Mouse (Mus musculus) cortical plate, adult 2 months (tissue): ENCODE data around the gene Pirb. TPM values are rescaled to one million over a fixed set of nuclear protein-coding genes. Genes with fewer than 3 reads are reported as not detected.

ENCODE experiments used
- H3K27ac ChIP-seq: fragments of 200-500 bp; 2 replicates; pipeline ENCODE4 v1.5.1; 2012; ENCODE audit warnings: low read length, control low read depth, inconsistent platforms; ENCODE audit not compliant: insufficient read depth
- H3K4me1 ChIP-seq: fragments of 200-500 bp; 2 replicates; pipeline ENCODE4 v1.6.1; 2011; ENCODE audit warnings: low read length; ENCODE audit not compliant: control insufficient read depth, insufficient read depth
- H3K4me3 ChIP-seq: fragments of 200-500 bp; 2 replicates; pipeline ENCODE4 v1.5.1; 2011; ENCODE audit warnings: mild to moderate bottlenecking, low read length, control low read depth; ENCODE audit not compliant: insufficient read depth
- CTCF ChIP-seq: fragments of 200-500 bp; IDR thresholded peaks from 2 replicates; pipeline ENCODE4 v1.5.1; 2011; ENCODE audit warnings: mild to moderate bottlenecking, control low read depth, low read length; ENCODE audit not compliant: insufficient read depth; ENCODE audit errors: extremely low read depth
- POLR2A ChIP-seq: fragments of 200-500 bp; IDR thresholded peaks from 2 replicates; pipeline ENCODE4 v1.6.1; 2011; ENCODE audit warnings: mild to moderate bottlenecking, low read length, control low read depth; ENCODE audit not compliant: insufficient read depth; ENCODE audit errors: extremely low read depth
- polyA plus RNA-seq: library from polyadenylated mRNA; depleted of rRNA; stranded (reverse); fragments of >200 nt; gene quantifications from 2 replicates; pipeline ENCODE4 v1.2.3, GENCODE M21; 2012

The Pirb gene
- polyA plus RNA-seq, 1 experiment, result 0.38 TPM

DNA sequence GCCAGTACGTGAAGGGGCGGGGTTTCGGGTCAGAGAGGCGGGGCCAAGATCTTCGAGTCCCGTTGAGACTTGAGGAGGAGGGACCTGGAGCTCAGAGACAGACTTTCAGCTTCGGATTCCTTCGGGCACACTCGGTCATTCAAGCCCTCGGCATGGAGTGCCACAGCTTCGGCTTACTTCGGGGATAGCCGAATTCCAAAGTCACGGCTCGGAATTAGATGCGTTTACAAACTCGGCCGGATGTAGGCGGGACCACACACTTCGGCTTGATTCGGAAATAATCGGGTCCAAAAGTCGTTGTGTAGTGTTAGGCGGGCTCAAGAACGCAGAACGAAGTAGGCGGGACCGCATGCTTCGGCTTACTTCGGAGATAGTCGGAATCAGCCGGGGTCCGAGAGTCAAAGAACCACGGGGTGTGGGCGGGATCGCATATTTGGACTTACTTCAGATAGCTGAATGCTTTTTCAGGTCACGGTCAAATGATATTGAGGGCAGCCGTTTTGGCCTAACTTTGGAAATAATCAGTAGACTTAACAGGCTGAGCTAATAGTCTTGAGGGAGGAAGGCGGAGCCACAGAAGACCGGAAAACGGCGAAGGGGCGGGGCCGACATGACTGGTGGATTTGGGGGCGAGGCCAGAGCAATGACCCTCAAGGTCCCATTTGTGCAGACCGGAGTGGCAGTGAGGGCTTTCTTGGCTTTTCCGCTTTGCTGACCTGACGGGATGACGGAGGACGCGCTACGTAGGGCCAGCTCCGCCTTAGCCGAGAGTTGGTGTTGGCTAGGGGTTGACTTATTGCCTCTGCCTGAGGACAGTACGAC is 27.0 kb downstream of the Pirb start, which contains the start of gene Mboat7:
TSS of gene Mboat7 (minus strand) at position 537 of the 822 bp plus-strand sequence.
- peak within 1 kb of the TSS; percentile 53 for H3K4me3 ChIP-seq
- H3K27ac ChIP-seq, result peak within 1 kb of the TSS; percentile 29
- no peak for TF ChIP-seq CTCF
- TF ChIP-seq POLR2A, result peak; percentile 83
- H3K4me1 ChIP-seq, result no peaks in the 10 kb centered on the region

DNA sequence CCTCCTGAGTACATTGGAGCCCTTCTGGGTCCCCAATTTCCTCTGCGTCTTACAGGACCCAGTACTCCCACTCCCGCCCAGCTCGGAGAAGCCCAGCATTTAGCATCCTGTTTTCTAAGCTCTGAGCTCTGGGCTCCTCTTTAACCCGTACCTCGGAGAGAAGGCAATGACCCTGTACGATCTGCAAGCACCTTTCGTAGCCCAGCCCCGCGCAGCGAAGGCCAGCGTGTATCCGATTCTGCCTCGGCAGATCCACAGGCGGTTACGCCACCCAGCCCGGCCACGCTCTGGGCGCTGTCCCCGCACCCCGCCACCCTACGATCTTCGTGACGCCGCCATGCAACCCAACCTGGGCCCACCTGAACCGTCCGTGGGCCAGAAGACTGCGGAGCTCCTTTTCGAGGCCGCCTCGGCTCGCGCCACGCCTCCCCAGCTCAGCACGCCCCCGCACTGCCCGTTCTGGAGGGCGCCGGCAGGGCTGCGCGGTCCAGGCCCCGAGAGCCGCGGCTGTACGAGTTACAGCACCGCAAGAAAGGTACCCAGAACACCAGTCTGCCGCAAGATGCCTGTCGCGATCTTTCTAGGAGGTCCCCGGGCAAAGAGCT is 27.7 kb downstream of the Pirb start, which contains the start of gene Tsen34:
TSS of gene Tsen34 (plus strand) at position 482 of the 605 bp plus-strand sequence.
- peak within 1 kb of the TSS; percentile 53 for H3K4me3 ChIP-seq
- H3K27ac ChIP-seq, result peak within 1 kb of the TSS; percentile 29
- H3K4me1 ChIP-seq, result no peaks in the 10 kb centered on the region
- TF ChIP-seq CTCF (no peak), POLR2A (no peak)

DNA sequence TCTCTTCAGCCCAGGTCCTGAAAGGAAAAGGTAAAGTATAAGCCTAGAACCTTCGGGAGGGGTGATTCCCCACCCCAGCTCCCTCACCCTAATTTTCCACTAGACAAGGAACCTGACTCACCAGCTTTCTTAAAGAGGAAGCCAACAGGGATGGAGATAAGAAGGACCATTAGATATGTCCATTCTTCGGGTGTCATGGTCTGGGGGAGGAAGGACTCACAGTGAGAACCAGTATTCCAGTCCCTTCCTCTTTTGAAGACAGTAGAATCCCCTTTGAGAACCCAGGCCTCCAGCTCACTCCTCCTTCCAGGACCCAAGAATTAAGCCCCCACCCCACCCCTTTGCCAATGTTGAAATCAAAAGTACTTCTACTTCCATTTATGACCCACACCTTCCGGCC is 28.3 kb downstream of the Pirb start:
- TF ChIP-seq CTCF (no peak), POLR2A (no peak)

DNA sequence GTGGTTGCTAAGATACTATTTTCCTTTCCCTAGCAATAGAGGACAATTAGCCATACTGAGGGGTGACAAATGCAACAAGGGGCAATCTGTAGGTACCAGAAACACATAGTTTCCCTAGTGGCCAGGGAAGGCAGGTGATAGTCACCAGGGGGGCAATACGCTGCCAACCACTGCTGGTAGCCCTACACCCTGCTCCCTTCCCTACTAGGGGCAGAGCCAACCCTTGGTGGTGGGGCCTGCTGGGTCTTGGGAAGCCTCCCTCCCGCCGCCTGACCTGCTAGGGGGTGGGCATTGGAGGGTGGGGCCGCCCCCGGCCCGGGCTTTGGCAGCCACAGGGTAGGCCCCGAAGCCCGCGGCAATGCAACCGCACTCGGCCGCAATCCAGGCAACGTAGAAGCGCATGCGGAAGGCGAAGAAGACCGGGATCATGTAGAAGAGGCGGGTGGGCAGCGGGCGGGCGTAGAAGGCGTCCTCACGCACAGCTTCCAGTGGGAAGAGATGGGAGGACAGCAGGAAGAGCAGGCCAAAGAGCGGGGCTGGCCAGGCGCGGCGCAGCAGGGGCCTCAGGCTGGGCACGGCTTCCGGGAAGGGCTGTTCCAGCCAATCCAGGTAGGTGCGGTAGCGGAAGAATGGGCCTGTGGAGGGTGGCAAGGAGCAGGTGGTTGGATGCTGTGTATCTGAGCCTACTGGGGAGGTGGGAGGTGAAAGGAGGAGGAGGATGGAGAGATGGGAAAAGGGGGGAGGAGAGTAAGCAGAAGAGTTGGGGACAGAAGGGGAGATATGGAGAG is 34.6 kb downstream of the Pirb start:
- no peak for TF ChIP-seq CTCF
- no peak for TF ChIP-seq POLR2A
- H3K27ac ChIP-seq, result no peak overlapping the region
- no peak overlapping the region for H3K4me3 ChIP-seq
- H3K4me1 ChIP-seq, result peaks cover 8% of the 10 kb centered on the region; the same call in 1 of the 2 replicates

More for the DNA sequence above, 28.3 kb downstream of the Pirb start:
- H3K4me3 ChIP-seq, result peak overlapping the region; percentile 53
- no peak overlapping the region for H3K27ac ChIP-seq
- H3K4me1 ChIP-seq, result no peaks in the 10 kb centered on the region

DNA sequence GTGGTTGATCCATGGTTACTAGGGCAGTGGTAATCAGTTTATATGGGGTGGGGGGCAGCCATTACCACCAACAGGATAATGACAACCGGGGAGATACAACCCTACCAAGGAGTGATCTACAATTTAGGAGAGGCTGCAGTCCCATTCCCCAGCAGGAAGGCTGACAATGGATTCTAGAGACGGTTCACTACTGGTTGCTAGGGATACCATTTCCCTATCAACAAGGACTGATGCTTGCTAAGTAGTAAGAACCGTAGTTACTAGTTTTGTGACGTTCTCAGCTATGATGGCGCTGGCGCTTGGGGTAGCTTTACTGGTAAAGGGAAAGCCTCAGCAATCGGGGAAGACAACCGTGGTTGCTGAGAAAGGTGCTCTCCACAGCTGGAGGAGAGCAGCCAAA is 35.5 kb downstream of the Pirb start:
- no peak overlapping the region for H3K4me3 ChIP-seq
- TF ChIP-seq CTCF, result no peak
- no peak for TF ChIP-seq POLR2A
- H3K27ac ChIP-seq, result peak overlapping the region; percentile 88
- peaks cover 8% of the 10 kb centered on the region; the same call in 1 of the 2 replicates for H3K4me1 ChIP-seq

DNA sequence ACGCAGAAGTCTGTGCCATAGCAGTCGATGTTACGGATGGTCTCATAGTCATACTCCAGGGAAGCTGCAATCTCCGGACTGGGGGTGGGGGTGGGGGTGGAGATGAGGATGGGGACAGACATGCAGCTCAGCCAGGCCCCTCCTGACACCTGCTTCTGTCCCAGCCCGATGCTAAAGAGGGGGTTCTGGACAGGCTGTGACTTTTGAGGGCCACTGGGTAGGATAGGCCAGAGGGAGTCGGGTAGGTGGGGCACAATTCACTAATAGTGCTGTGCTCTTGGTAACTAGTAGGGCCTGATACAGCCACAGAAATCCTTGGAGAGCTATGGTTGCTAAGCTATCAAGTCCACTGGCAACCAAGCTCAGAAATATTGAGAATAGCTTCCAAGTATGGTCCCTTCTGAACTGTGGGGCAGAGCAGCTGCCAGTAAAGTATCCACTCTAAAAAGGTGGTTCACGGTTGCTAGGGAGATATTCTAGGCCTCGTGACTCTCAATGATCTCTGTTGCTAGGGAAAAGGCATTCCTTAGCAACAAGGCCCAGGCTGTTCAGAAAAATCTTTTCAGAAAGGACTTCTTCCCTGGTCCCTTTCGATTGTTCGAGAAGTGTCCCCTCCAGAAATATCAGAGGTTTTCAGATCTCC is 36.2 kb downstream of the Pirb start:
- TF ChIP-seq POLR2A (0 out of 2 replicates have a peak, but pooled peaks have one; percentile 9), CTCF (no peak)
- peaks cover 8% of the 10 kb centered on the region; the same call in 1 of the 2 replicates for H3K4me1 ChIP-seq
- H3K4me3 ChIP-seq, result no peak overlapping the region
- peak overlapping the region; percentile 88 for H3K27ac ChIP-seq

DNA sequence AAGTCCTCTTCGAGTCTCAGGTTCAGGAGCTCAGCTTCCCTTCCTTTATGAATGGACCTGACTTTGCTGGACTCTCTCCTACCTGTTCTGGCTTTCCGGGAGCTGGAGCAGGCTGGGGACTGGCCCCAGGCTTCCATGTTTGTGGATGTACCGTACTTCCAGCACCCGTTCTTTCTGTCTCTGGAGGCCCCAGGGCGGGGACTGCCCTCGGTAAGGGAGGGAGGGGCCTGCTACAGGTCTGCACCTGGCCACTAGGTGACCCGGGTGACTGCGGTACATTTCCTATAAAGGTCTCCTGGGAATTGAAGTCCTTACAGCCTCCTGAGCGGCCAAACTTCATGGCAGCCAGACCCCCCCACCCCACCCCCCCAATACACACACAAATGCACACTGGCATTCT is 42.8 kb downstream of the Pirb start, which contains the start of gene Tmc4:
TSS of gene Tmc4 (minus strand) at position 212 of the 400 bp plus-strand sequence.
- H3K4me3 ChIP-seq, result no peak within 1 kb of the TSS
- TF ChIP-seq CTCF (no peak), POLR2A (no peak)
- H3K27ac ChIP-seq, result no peak within 1 kb of the TSS
- no peaks in the 10 kb centered on the region for H3K4me1 ChIP-seq

DNA sequence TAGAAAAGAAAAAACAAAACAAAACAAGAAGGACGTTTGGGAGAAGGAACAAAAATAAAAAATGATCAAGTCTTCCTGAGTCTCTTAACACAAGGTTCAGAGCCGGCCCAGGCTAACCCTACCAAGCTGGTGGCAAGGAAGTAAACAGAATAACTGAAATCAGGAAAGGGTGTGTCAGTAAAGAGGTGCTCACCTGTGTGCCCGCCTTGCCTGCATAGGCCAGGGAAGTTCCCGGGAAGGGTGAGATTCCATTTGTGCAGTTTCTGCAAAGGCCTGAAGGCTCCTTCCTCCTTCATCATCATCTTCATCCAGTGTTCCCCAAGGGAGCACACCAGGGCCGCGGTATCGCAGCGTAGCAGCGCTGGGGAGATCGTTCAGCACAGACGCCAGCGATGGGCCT is 43.8 kb downstream of the Pirb start:
- Histone ChIP-seq H3K4me3 (no peak overlapping the region), H3K27ac (no peak overlapping the region), H3K4me1 (no peaks in the 10 kb centered on the region)
- TF ChIP-seq POLR2A (no peak), CTCF (no peak)

DNA sequence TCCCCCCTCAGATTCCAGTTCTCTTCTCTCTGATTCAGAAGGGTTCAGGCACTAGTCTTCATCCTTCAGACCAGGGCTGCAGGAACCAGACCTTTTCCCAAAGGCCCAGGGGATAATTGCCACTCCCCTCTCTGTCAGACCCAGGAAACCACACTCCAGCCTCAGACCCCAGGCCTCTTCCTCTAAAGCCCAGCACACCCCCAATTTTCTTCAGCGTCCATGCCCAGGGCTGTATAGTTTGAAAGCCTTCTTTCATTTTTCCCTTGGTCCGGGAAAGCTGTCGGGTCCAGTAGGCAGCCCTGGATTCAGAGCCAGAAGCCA is 45.0 kb downstream of the Pirb start:
- TF ChIP-seq POLR2A, result no peak
- TF ChIP-seq CTCF, result no peak
- Histone ChIP-seq H3K27ac (no peak overlapping the region), H3K4me3 (no peak overlapping the region), H3K4me1 (no peaks in the 10 kb centered on the region)
